Mouse (Mus musculus) lung, postnatal 0 days (tissue): ENCODE results near the gene Zfp523. TPM values are rescaled to one million over a fixed set of nuclear protein-coding genes. Genes with fewer than 3 reads are reported as not detected.

Source experiments
- ATAC-seq: fragments of 200-750 bp; cut with Nextera tagmentation; 2 replicates; pipeline ENCODE4 v1.8.0; 2017; ENCODE audit warnings: moderate library complexity
- DNase-seq: peaks from one replicate; pipeline ENCODE4 v3.0.0-alpha.2; 2016; ENCODE audit warnings: low spot score
- H3K27ac ChIP-seq: fragments of 300-500 bp; sonication (generic); 2 replicates; pipeline ENCODE4 v1.5.1; 2014; ENCODE audit warnings: antibody characterized with exemption, mild to moderate bottlenecking, low read length, mixed read lengths
- H3K27me3 ChIP-seq: fragments of 300-500 bp; sonication (generic); replicated peaks from 2 replicates; pipeline ENCODE4 v1.6.1; 2014; ENCODE audit warnings: low read length, mixed read lengths; ENCODE audit not compliant: insufficient read depth
- H3K36me3 ChIP-seq: fragments of 300-500 bp; sonication (generic); 2 replicates; pipeline ENCODE4 v1.6.1; 2014; ENCODE audit warnings: low read length, mixed read lengths; ENCODE audit not compliant: insufficient read depth
- H3K4me1 ChIP-seq: fragments of 300-500 bp; sonication (generic); 2 replicates; pipeline ENCODE4 v1.6.1; 2014; ENCODE audit warnings: antibody characterized with exemption, low read depth, low read length, mixed read lengths; ENCODE audit not compliant: insufficient read depth
- H3K4me2 ChIP-seq: fragments of 300-500 bp; sonication (generic); replicated peaks from 2 replicates; pipeline ENCODE4 v1.6.1; 2014; ENCODE audit warnings: low read depth, mild to moderate bottlenecking, low read length, moderate library complexity, mixed read lengths
- H3K4me3 ChIP-seq: fragments of 300-500 bp; sonication (generic); 2 replicates; pipeline ENCODE4 v1.5.1; 2014; ENCODE audit warnings: low read depth, low read length
- H3K9ac ChIP-seq: fragments of 300-500 bp; sonication (generic); replicated peaks from 2 replicates; pipeline ENCODE4 v1.6.1; 2014; ENCODE audit warnings: low read depth, mild to moderate bottlenecking
- H3K9me3 ChIP-seq: fragments of 300-500 bp; sonication (generic); 2 replicates; pipeline ENCODE4 v1.6.1; 2016; ENCODE audit warnings: low read length, mixed read lengths
- CTCF ChIP-seq: IDR thresholded peaks from 2 replicates; pipeline ENCODE4 v1.5.1; 2016; ENCODE audit warnings: antibody characterized with exemption, mild to moderate bottlenecking
- EP300 ChIP-seq: IDR thresholded peaks from 2 replicates; pipeline ENCODE4 v1.6.1; 2016; ENCODE audit warnings: antibody characterized with exemption, mild to moderate bottlenecking, control low read depth
- WGBS: fragments of 180-500 bp; shearing (Covaris S2); extraction: QIAGEN DNeasy Blood & Tissue Kit; methylation state at CpG from one replicate; pipeline ENCODE4 v1.1.7; 2014; 5-methylcytosine and 5-hydroxymethylcytosine counted together
- polyA plus RNA-seq: library from polyadenylated mRNA; unstranded; fragments of >200 nt; fragmentation: Nextera tagmentation; extraction: Ambion mirVana; gene quantifications from 2 replicates; pipeline ENCODE4 v1.2.1, GENCODE M21; 2015

Zfp523 gene
- polyA plus RNA-seq, 1 experiment from 2014 or later: 20.2 TPM

- ATAC-seq (no peak), DNase-seq (no peak)
- H3K4me2 ChIP-seq: peak overlapping the region; percentile 99
- H3K27me3 ChIP-seq: peaks cover 31% of the 10 kb centered on the region
- no peak for TF ChIP-seq EP300
- no peak for TF ChIP-seq CTCF
- peaks cover 11% of the 10 kb centered on the region; the same call in 1 of the 2 replicates for H3K4me1 ChIP-seq
- no peaks in the 10 kb centered on the region for H3K36me3 ChIP-seq
- H3K9me3 ChIP-seq: no peaks in the 10 kb centered on the region
- 3% methylated on average over 30 of the region's 33 CpGs for WGBS
- no peak overlapping the region; the same call in 1 of the 2 replicates for H3K9ac ChIP-seq
- no peak overlapping the region for H3K27ac ChIP-seq
- peak overlapping the region; percentile 56 for H3K4me3 ChIP-seq
These were observed 34.0 kb upstream of the Zfp523 start for GRCm38 (mm10) chr17:28142700-28143610.

GRCm38 (mm10) chr17:28143751-28144150 lies 33.2 kb upstream of the Zfp523 start:
- H3K36me3 ChIP-seq: no peaks in the 10 kb centered on the region
- H3K27ac ChIP-seq: no peak overlapping the region
- 6% methylated on average over 9 of the region's 9 CpGs for WGBS
- DNase-seq: no peak
- H3K4me1 ChIP-seq: peaks cover 11% of the 10 kb centered on the region; the same call in 1 of the 2 replicates
- ATAC-seq: no peak
- H3K4me2 ChIP-seq: peak overlapping the region; percentile 14; the same call in 1 of the 2 replicates
- H3K4me3 ChIP-seq: no peak overlapping the region
- peaks cover 31% of the 10 kb centered on the region for H3K27me3 ChIP-seq
- no peak for TF ChIP-seq CTCF
- no peak for TF ChIP-seq EP300
- H3K9me3 ChIP-seq: no peaks in the 10 kb centered on the region
- H3K9ac ChIP-seq: no peak overlapping the region

GRCm38 (mm10) chr17:28144241-28144640 lies 32.7 kb upstream of the Zfp523 start:
- DNase-seq (no peak), ATAC-seq (no peak)
- Histone ChIP-seq H3K9me3 (no peaks in the 10 kb centered on the region), H3K4me2 (peak overlapping the region; percentile 14; the same call in 1 of the 2 replicates), H3K9ac (no peak overlapping the region), H3K36me3 (no peaks in the 10 kb centered on the region), H3K27me3 (peaks cover 31% of the 10 kb centered on the region), H3K4me1 (peaks cover 11% of the 10 kb centered on the region; the same call in 1 of the 2 replicates), H3K4me3 (no peak overlapping the region), H3K27ac (no peak overlapping the region)
- no peak for TF ChIP-seq CTCF
- TF ChIP-seq EP300: no peak
- 25% methylated on average over 6 of the region's 6 CpGs for WGBS

GRCm38 (mm10) chr17:28148288-28148687 lies 28.6 kb upstream of the Zfp523 start:
- no peak for DNase-seq
- Histone ChIP-seq H3K4me1 (peaks cover 7% of the 10 kb centered on the region; the same call in 1 of the 2 replicates), H3K27me3 (peaks cover 9% of the 10 kb centered on the region; the same call in 1 of the 2 replicates), H3K36me3 (no peaks in the 10 kb centered on the region), H3K4me2 (no peak overlapping the region), H3K4me3 (no peak overlapping the region), H3K27ac (no peak overlapping the region), H3K9ac (no peak overlapping the region), H3K9me3 (no peaks in the 10 kb centered on the region)
- ATAC-seq: no peak
- WGBS: 74% methylated on average over 3 of the region's 3 CpGs
- TF ChIP-seq CTCF (no peak), EP300 (no peak)

- Histone ChIP-seq H3K9me3 (no peaks in the 10 kb centered on the region), H3K4me3 (no peak overlapping the region), H3K36me3 (no peaks in the 10 kb centered on the region), H3K27me3 (no peaks in the 10 kb centered on the region), H3K4me2 (no peak overlapping the region), H3K27ac (no peak overlapping the region), H3K9ac (no peak overlapping the region), H3K4me1 (no peaks in the 10 kb centered on the region)
- TF ChIP-seq CTCF: no peak
- TF ChIP-seq EP300: no peak
- ATAC-seq (no peak), DNase-seq (no peak)
- 54% methylated on average over 8 of the region's 8 CpGs for WGBS
These were observed 27.2 kb upstream of the Zfp523 start for GRCm38 (mm10) chr17:28149734-28150133.

- H3K36me3 ChIP-seq: no peaks in the 10 kb centered on the region
- WGBS: 79% methylated on average over 12 of the region's 12 CpGs
- no peak for DNase-seq
- TF ChIP-seq EP300: no peak
- TF ChIP-seq CTCF: no peak
- no peaks in the 10 kb centered on the region for H3K4me1 ChIP-seq
- no peaks in the 10 kb centered on the region for H3K27me3 ChIP-seq
- ATAC-seq: no peak
- H3K4me3 ChIP-seq: no peak overlapping the region
- no peak overlapping the region for H3K9ac ChIP-seq
- no peaks in the 10 kb centered on the region for H3K9me3 ChIP-seq
- no peak overlapping the region for H3K27ac ChIP-seq
- H3K4me2 ChIP-seq: no peak overlapping the region
These were observed 26.5 kb upstream of the Zfp523 start for GRCm38 (mm10) chr17:28150456-28150855.
